Mouse (Mus musculus) intestine, embryonic 14.5 days (tissue): Measurements from ENCODE around the gene Kcnk10. TPM values are rescaled to one million over a fixed set of nuclear protein-coding genes. Genes with fewer than 3 reads are reported as not detected.

Experiments
- ATAC-seq: fragments of 200-750 bp; cut with Nextera tagmentation; replicated peaks from 2 replicates; pipeline ENCODE4 v1.8.0; 2017; ENCODE audit warnings: low read depth, moderate number of reproducible peaks, moderate TSS enrichment, moderate library complexity; ENCODE audit not compliant: low FRiP score, low TSS enrichment
- DNase-seq: peaks from one replicate; pipeline ENCODE4 v3.0.0-alpha.2; 2018; ENCODE audit warnings: low spot score
- H3K27ac ChIP-seq: fragments of 300-500 bp; sonication (generic); 2 replicates; pipeline ENCODE4 v1.5.1; 2014; ENCODE audit warnings: low read depth, mild to moderate bottlenecking, control low read depth
- H3K27me3 ChIP-seq: fragments of 300-500 bp; sonication (generic); replicated peaks from 2 replicates; pipeline ENCODE4 v1.6.1; 2014; ENCODE audit warnings: low read length, control low read depth; ENCODE audit not compliant: control insufficient read depth, insufficient read depth
- H3K36me3 ChIP-seq: fragments of 300-500 bp; sonication (generic); 2 replicates; pipeline ENCODE4 v1.6.1; 2014; ENCODE audit warnings: low read length, control low read depth; ENCODE audit not compliant: control insufficient read depth, insufficient read depth
- H3K4me1 ChIP-seq: fragments of 300-500 bp; sonication (generic); replicated peaks from 2 replicates; pipeline ENCODE4 v1.6.1; 2014; ENCODE audit warnings: low read length, control low read depth, mixed read lengths; ENCODE audit not compliant: control insufficient read depth, insufficient read depth
- H3K4me2 ChIP-seq: fragments of 300-500 bp; sonication (generic); 2 replicates; pipeline ENCODE4 v1.6.1; 2014; ENCODE audit warnings: low read length
- H3K4me3 ChIP-seq: fragments of 300-500 bp; sonication (generic); 2 replicates; pipeline ENCODE4 v1.5.1; 2014; ENCODE audit warnings: low read depth, low read length, control low read depth, mixed read lengths
- H3K9ac ChIP-seq: fragments of 300-500 bp; sonication (generic); 2 replicates; pipeline ENCODE4 v1.6.1; 2014; ENCODE audit warnings: mild to moderate bottlenecking, low read length
- H3K9me3 ChIP-seq: fragments of 300-500 bp; sonication (generic); 2 replicates; pipeline ENCODE4 v1.6.1; 2016; ENCODE audit warnings: low read length, control low read depth; ENCODE audit not compliant: control insufficient read depth
- WGBS: fragments of 180-500 bp; shearing (Covaris S2); extraction: QIAGEN DNeasy Blood & Tissue Kit; methylation state at CpG from one replicate; pipeline ENCODE4 v1.1.7; 2014; 5-methylcytosine and 5-hydroxymethylcytosine counted together
- polyA plus RNA-seq: library from polyadenylated mRNA; unstranded; fragments of >200 nt; fragmentation: Nextera tagmentation; extraction: Ambion mirVana; gene quantifications from 2 replicates; pipeline ENCODE4 v1.2.1, GENCODE M21; 2014

Kcnk10 gene
- polyA plus RNA-seq, 1 experiment from 2014 or later, result 1.5 TPM

- no peak overlapping the region for H3K27ac ChIP-seq
- no peak for ATAC-seq
- WGBS, result 83% methylated on average over 4 of the region's 4 CpGs
- no peaks in the 10 kb centered on the region for H3K27me3 ChIP-seq
- H3K4me2 ChIP-seq, result no peak overlapping the region
- no peaks in the 10 kb centered on the region for H3K36me3 ChIP-seq
- no peaks in the 10 kb centered on the region for H3K4me1 ChIP-seq
- no peak overlapping the region for H3K4me3 ChIP-seq
- no peaks in the 10 kb centered on the region for H3K9me3 ChIP-seq
- H3K9ac ChIP-seq, result no peak overlapping the region
- no peak for DNase-seq
These were observed 14.8 kb downstream of the Kcnk10 start for GRCm38 (mm10) chr12:98563261-98563660.

- H3K4me3 ChIP-seq, result no peak overlapping the region
- no peak overlapping the region for H3K4me2 ChIP-seq
- H3K9me3 ChIP-seq, result no peaks in the 10 kb centered on the region
- H3K9ac ChIP-seq, result no peak overlapping the region
- H3K27ac ChIP-seq, result no peak overlapping the region
- no peaks in the 10 kb centered on the region for H3K4me1 ChIP-seq
- H3K27me3 ChIP-seq, result no peaks in the 10 kb centered on the region
- DNase-seq, result no peak
- no peaks in the 10 kb centered on the region for H3K36me3 ChIP-seq
- WGBS, result 90% methylated on average over 13 of the region's 13 CpGs
- ATAC-seq, result no peak
These were observed 15.7 kb downstream of the Kcnk10 start for GRCm38 (mm10) chr12:98562341-98562977.

GRCm38 (mm10) chr12:98560038-98560437 is 18.1 kb downstream of the Kcnk10 start:
- no peaks in the 10 kb centered on the region for H3K9me3 ChIP-seq
- ATAC-seq, result no peak
- no peak for DNase-seq
- H3K27me3 ChIP-seq, result no peaks in the 10 kb centered on the region
- WGBS, result 76% methylated on average over 3 of the region's 3 CpGs
- H3K36me3 ChIP-seq, result no peaks in the 10 kb centered on the region
- no peaks in the 10 kb centered on the region for H3K4me1 ChIP-seq
- no peak overlapping the region for H3K4me2 ChIP-seq
- H3K27ac ChIP-seq, result no peak overlapping the region
- no peak overlapping the region for H3K9ac ChIP-seq
- no peak overlapping the region for H3K4me3 ChIP-seq

GRCm38 (mm10) chr12:98557013-98557677 is 21.0 kb downstream of the Kcnk10 start:
- no peaks in the 10 kb centered on the region for H3K9me3 ChIP-seq
- 75% methylated on average over 7 of the region's 7 CpGs for WGBS
- no peak overlapping the region for H3K27ac ChIP-seq
- no peaks in the 10 kb centered on the region for H3K36me3 ChIP-seq
- no peaks in the 10 kb centered on the region for H3K27me3 ChIP-seq
- H3K4me3 ChIP-seq, result no peak overlapping the region
- DNase-seq (no peak), ATAC-seq (no peak)
- H3K4me2 ChIP-seq, result no peak overlapping the region
- no peaks in the 10 kb centered on the region for H3K4me1 ChIP-seq
- no peak overlapping the region for H3K9ac ChIP-seq

GRCm38 (mm10) chr12:98549981-98550380 is 28.1 kb downstream of the Kcnk10 start:
- no peak overlapping the region for H3K27ac ChIP-seq
- H3K27me3 ChIP-seq, result no peaks in the 10 kb centered on the region
- H3K36me3 ChIP-seq, result no peaks in the 10 kb centered on the region
- H3K9ac ChIP-seq, result no peak overlapping the region
- H3K4me2 ChIP-seq, result no peak overlapping the region
- H3K9me3 ChIP-seq, result 0 out of 2 replicates have a peak, but pooled peaks cover 3% of the 10 kb centered on the region
- WGBS, result 95% methylated on average over 6 of the region's 6 CpGs
- DNase-seq (no peak), ATAC-seq (no peak)
- no peak overlapping the region for H3K4me3 ChIP-seq
- no peaks in the 10 kb centered on the region for H3K4me1 ChIP-seq

GRCm38 (mm10) chr12:98548141-98548540 is 30.0 kb downstream of the Kcnk10 start:
- 85% methylated on average over 9 of the region's 9 CpGs for WGBS
- Histone ChIP-seq H3K36me3 (no peaks in the 10 kb centered on the region), H3K27ac (no peak overlapping the region), H3K27me3 (no peaks in the 10 kb centered on the region), H3K4me3 (no peak overlapping the region), H3K9ac (no peak overlapping the region), H3K4me2 (no peak overlapping the region), H3K9me3 (0 out of 2 replicates have a peak, but pooled peaks cover 3% of the 10 kb centered on the region), H3K4me1 (no peaks in the 10 kb centered on the region)
- DNase-seq (no peak), ATAC-seq (no peak)

GRCm38 (mm10) chr12:98545875-98546274 is 32.2 kb downstream of the Kcnk10 start:
- no peaks in the 10 kb centered on the region for H3K36me3 ChIP-seq
- whole genome bisulfite sequencing, result 92% methylated on average over 2 of the region's 2 CpGs
- DNase-seq (no peak), ATAC-seq (no peak)
- no peak overlapping the region for H3K27ac ChIP-seq
- H3K4me2 ChIP-seq, result no peak overlapping the region
- H3K4me1 ChIP-seq, result no peaks in the 10 kb centered on the region
- H3K27me3 ChIP-seq, result no peaks in the 10 kb centered on the region
- H3K9me3 ChIP-seq, result 0 out of 2 replicates have a peak, but pooled peaks cover 3% of the 10 kb centered on the region
- H3K4me3 ChIP-seq, result no peak overlapping the region
- H3K9ac ChIP-seq, result no peak overlapping the region

GRCm38 (mm10) chr12:98545251-98545560 is 32.9 kb downstream of the Kcnk10 start:
- Histone ChIP-seq H3K36me3 (no peaks in the 10 kb centered on the region), H3K27ac (no peak overlapping the region), H3K27me3 (no peaks in the 10 kb centered on the region), H3K4me1 (no peaks in the 10 kb centered on the region), H3K9me3 (0 out of 2 replicates have a peak, but pooled peaks cover 3% of the 10 kb centered on the region), H3K9ac (no peak overlapping the region), H3K4me3 (no peak overlapping the region), H3K4me2 (no peak overlapping the region)
- WGBS, result 79% methylated on average over 4 of the region's 4 CpGs
- no peak for DNase-seq
- no peak for ATAC-seq
